Mouse (Mus musculus) adrenal gland, adult 2 months (tissue): ENCODE results near the gene Adgrb2. TPM values are rescaled to one million over a fixed set of nuclear protein-coding genes. Genes with fewer than 3 reads are reported as not detected.
A peak's percentile ranks its signal among the peaks of the same experiment; 100 is the strongest.

Source experiments
- DNase-seq: peaks from one replicate; pipeline ENCODE4 v3.0.0; 2021
- polyA plus RNA-seq: library from polyadenylated mRNA; depleted of rRNA; stranded (reverse); fragments of >200 nt; gene quantifications from 2 replicates; pipeline ENCODE4 v1.2.3, GENCODE M21; 2012
- total RNA-seq, 2 experiments: library from RNA; stranded (reverse); gene quantifications; 2 replicates each; pipeline ENCODE4 v1.2.3; 2021

Adgrb2 gene
- total and polyA plus RNA-seq, 3 experiments = 18.7 to 87.5 (median 24.9) TPM

DNA sequence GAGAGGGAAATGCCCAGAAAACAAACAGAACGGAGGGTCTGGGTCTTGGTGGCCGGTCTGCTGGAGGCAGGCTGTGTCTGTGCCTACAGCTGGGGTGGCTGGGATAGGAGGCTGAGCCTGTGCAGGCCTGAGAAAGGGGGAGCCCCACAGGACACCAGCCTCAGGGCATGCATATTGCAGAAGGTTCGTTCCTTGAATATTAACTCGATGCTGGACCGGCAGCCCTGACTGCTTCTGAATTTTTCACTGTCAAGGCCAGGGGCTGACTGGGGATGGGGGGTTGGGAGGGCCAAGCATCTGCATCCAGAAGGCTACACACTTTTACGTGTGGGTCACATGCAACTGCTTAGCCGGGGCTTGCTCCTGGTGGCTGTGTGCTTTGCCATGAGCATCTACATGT is 48.8 kb downstream of the Adgrb2 start:
- no peak for DNase-seq

GRCm38 (mm10) chr4:130036112-130036511 is 51.4 kb downstream of the Adgrb2 start:
- DNase-seq = peak; percentile 59

DNA sequence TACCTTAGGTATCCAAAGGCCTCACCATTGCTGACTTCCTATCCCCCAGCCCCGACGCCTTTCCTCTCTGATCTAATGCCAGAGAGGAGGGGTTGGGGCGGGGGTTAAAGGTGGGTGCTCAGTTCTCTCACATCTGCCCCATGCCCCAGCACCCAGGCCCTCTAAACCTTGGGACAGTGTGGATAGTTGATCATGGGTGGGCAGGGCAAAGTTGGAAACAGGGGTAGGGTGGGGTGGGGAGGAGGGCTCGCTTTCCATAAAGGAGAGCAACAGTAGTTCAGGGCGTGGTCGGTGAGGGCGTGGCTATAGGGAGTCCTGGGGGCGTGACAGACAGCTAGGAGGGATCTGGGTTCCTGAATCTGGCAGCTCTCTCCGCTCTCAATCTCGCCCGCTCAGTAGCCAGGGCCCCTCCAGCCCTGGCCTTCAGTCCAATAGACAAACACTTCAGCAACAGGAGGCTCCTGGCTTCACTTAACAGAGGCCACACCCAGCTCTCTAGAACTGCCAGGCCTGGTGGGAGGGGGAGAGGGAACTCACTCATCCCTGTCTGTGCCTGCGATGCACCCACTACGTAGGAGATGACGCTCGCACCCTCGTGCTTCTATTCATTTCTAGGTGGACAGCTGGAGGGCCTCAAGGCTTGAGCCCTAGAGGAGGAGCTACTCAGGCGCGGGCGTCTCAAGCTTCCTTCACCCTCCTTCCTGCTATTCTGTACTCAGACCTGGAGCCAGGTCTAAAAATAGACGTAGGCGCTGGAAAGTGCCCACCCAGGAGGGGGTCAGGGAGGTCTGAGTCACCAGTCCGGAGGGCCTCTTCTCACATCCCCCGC is 52.1 kb downstream of the Adgrb2 start:
- peak; percentile 59 for DNase-seq

DNA sequence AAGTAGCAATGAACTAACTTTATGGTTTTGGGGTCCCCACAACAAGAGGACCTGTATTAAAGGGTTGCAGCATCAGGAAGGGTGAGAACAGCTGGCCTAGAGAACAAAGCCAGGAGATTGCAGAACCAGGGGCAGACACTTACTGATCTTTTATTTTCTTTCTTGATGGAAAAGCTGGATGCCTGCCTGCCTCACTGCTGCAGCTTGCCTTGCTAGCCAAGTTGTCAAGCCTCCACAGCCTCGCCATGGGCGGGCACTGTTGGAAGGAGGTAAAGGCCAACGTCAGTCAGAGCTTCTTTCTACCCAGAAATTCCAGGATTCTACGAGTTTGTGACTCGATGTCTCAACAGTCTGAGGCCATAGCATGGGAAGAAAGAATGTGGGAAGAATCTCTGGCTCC is 54.7 kb downstream of the Adgrb2 start:
- DNase-seq = no peak

- DNase-seq = no peak
These were observed 56.4 kb downstream of the Adgrb2 start for GRCm38 (mm10) chr4:130041076-130041475.

- DNase-seq = no peak
These were observed 59.5 kb downstream of the Adgrb2 start for GRCm38 (mm10) chr4:130044211-130044610.

DNA sequence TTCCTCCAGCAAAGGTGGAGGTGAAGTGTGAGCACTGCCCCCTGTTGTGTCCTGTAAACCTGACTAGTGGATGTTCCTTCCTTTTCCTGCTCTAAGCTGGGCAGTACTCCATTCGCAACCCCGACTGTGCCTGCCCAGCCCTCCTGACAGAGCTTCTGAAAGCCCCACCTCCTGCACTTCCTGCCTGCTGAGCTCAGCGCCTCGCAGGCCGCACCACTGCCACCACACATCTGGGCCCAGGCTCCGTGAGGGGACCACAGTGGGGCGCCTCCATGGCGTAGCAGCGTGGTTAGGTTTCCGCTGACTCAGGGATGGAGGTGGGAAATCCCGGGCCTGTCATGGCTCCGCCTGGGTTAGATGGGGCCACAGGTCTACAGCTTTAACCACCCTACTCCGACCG is 60.9 kb downstream of the Adgrb2 start:
- DNase-seq = peak; percentile 21

DNA sequence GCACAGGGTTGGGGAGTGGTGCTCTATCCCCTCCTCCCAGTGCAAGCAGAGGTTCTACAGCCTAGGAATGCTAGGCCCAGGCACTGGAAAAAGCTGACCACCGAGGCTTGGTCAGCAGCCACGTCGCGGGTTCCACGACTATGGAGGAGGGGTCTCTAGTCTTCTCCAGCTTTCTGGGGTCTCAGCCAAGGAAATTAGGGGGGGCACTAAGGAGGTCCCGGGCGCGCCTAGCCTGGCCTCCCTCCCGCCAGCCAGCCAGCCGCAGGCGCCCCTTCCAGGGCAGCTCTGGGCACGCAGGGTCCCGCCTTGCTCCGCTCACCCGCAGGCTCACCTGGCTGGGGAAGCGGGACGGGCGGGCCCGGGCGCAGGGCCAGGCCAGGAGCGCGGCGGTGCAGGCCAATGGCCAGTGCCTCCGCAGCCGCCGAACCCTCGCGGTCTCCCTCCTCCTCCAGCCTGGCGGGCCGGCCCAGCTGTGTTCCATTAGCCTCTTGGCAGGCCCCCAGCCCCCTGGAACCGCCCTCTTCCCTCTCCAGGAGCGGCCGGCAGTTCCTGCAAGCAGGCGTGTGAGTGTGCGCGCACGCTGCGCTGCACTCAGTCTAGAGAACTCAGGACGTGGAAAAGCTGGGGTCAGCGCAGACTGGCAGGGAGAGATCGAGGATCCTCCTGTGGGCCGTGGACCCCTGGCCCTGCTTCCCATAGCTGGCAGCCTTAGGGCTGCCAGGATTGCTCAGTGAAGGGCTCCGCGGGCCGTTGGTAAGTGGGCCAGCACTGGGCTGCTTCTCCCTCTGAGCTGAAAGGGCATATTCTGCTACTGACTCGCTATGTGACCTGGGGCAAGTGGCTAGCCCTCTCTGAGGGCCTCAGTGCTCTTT is 62.9 kb downstream of the Adgrb2 start, which contains the start of gene Col16a1:
Gene Col16a1, plus strand, starts transcription at position 510 of the 872 bp plus-strand sequence.
- peak; percentile 91 for DNase-seq

GRCm38 (mm10) chr4:130048203-130048479 is 63.5 kb downstream of the Adgrb2 start:
- no peak for DNase-seq

- peak; percentile 93 for DNase-seq
These were observed 65.6 kb downstream of the Adgrb2 start for GRCm38 (mm10) chr4:130050056-130050824.

DNA sequence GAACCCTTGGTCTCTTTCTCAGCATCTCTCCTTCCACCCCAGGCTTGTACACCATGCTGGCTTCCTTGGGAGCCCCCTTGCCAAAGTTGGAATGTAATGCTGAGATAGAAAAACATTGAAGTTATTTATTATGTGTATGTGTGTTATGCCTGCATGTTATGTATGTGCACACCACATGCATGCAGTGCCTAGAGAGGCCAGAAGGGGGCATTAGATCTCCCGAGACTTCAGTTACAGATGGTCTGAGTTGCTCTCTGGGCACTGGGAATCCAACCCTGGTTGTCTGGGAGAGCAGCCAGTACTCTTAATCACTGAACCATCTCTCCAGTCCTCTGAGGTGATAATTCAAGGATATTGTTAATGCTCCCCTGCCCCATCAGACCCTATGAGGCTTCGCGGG is 67.6 kb downstream of the Adgrb2 start:
- no peak for DNase-seq

DNA sequence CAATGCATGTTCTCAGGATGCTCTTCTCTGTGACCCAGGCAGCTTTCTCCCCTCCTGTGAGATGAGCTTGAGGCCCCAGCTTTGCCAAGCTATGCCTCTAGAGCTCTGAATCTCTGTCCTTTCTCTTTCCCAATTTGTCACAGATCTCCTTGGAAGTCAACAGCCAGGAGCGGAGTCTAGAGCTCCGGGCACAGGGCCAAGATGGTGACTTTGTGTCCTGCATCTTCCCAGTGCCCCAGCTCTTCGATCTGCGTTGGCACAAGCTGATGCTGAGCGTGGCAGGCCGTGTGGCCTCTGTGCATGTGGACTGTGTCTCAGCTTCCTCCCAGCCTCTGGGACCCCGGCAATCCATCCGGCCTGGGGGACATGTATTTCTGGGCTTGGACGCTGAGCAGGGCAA is 68.4 kb downstream of the Adgrb2 start:
- peak; percentile 68 for DNase-seq

DNA sequence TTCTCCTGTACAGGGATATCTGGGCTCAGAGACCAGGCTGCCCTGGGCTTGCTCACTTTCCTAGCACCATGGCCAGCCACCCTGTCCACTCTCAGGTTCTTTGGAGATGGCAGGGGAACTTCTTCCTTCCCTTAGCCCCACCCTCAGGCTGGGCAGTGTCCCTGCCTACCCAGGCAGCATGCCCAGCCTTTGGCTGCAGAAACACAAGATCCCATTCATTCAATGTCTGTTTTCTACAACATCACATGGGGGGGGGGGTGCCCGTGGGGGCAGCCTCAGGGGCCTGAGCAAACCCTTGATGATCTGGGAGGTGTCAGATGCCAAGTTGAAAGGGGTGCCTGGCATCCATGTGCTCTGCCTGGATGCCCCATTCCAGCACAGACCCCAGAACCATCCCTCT is 70.1 kb downstream of the Adgrb2 start:
- DNase-seq = no peak

DNA sequence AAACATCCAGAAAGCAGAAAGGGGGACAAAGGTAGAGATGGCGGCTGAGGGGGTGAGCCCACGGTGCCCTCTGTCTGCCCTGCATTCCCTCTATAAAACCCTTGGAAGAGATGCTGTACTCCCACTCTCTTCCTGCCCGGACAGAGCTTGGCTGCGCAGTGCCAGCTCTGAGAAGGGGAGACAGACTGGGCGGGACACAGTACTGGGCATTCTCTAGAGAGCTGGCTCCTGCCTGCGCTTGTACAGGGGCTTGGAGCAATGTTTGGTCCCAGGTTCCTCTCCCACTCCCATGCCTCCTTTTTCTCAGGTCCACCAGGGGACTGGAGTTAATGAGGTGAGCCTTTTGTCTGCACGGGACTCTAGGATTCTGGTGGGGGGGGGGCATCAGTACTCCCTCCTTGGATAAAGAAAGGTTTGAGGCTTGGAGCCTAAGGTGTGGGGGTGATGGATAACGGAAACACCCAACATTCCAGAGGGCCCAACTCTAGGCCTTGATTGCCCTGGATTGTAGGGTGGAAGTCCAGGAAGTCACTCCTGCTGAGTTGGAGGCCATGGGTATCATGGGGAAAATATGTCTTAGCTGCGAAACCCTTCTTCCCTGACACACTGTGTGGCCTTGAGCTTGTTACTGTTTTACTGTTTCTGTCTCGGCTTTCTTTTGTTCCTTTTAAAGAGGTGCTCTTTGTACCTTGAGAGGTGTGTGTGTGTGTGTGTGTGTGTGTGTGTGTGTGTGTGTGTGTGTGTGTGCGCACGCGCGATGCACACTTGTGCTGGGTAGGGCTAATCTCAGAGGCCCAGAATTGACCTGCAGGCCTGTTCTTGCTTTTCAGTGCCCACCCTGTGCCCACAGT is 70.7 kb downstream of the Adgrb2 start:
- DNase-seq = no peak

GRCm38 (mm10) chr4:130056011-130056322 is 71.3 kb downstream of the Adgrb2 start:
- no peak for DNase-seq

GRCm38 (mm10) chr4:130056471-130056870 is 71.8 kb downstream of the Adgrb2 start:
- no peak for DNase-seq

DNA sequence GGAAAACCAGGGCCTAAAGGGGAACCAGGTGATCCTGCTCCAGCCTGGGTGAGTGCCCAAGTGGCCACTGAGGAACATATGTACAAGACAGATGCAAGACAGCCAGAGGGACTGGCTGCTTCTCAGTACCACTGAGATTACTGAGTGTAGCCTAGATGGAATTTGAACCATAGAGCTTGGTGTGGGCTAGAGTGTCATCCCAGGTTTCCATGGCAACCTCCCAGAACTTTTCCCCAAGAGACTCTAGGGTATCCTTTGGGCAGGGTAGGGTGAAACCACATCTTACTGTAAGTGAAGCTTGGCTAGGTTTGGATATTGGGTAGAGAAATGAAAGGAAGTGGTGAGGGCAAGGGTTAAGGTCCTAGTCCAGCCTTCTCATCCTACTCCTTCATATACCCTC is 76.3 kb downstream of the Adgrb2 start:
- DNase-seq = no peak

DNA sequence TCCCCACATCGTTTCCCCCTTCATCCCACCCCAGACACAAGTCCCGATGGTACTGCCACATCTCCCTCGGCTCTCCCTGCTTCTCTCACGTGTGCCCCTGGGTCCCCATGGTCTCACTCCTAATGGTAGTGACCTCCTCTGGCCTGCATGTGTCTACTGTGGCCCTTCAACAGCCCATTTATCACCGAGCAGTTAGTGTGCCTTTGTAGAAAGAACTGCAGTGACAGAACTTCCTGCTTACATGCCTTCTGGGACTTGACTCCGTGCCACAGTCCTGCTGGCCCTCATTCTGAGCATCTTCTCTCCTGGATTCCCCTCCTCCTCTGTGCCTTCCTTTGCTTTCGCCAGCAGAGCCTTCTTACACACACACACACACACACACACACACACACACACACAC is 78.5 kb downstream of the Adgrb2 start:
- no peak for DNase-seq

- peak; percentile 61 for DNase-seq
These were observed 82.1 kb downstream of the Adgrb2 start for GRCm38 (mm10) chr4:130066816-130067215.

DNA sequence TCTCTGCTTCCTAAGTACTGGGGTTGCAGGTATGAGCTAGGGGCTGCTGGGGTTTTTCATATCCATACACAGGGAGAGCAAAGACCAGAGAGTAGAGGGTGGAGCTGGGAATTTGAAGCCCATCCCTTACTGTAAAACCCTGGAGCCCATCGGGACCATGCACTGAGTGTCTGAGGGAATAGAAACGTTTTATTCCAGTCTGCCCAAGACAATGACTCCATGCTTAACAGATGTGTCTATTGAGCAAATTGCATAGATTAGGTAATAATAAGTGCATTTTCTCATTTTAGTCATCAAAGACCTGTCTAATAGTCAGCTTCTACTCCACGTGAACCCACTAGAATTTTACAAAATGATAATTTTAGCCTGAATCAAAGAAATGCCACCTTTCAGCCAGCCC is 85.9 kb downstream of the Adgrb2 start:
- DNase-seq = no peak

- no peak for DNase-seq
These were observed 87.1 kb downstream of the Adgrb2 start for GRCm38 (mm10) chr4:130071758-130072157.
